Mouse (Mus musculus) cerebellum, adult 2 months (tissue): Measurements from ENCODE around the gene Map4k3. TPM values are rescaled to one million over a fixed set of nuclear protein-coding genes. Genes with fewer than 3 reads are reported as not detected.
A peak's percentile ranks its signal among the peaks of the same experiment; 100 is the strongest.
"Not testable (repeated sequence)": the region's sequence is repeated elsewhere in the genome, so short reads cannot be mapped to it uniquely, and the experiment has no call there.

Experiments
- DNase-seq, 2 experiments: peaks; one replicate each; pipeline ENCODE4 v3.0.0; 2021
- H3K27ac ChIP-seq: fragments of 200-500 bp; 2 replicates; pipeline ENCODE4 v1.5.1; 2012; ENCODE audit warnings: low read length, control low read depth, inconsistent platforms; ENCODE audit not compliant: insufficient read depth
- H3K27me3 ChIP-seq: fragments of 200-500 bp; 2 replicates; pipeline ENCODE4 v1.6.1; 2012; ENCODE audit warnings: inconsistent platforms, mild to moderate bottlenecking, low read length, moderate library complexity; ENCODE audit not compliant: control insufficient read depth, insufficient read depth
- H3K4me1 ChIP-seq: fragments of 200-500 bp; 2 replicates; pipeline ENCODE4 v1.6.1; 2011; ENCODE audit warnings: low read length; ENCODE audit not compliant: control insufficient read depth, insufficient read depth
- H3K4me3 ChIP-seq: fragments of 200-500 bp; replicated peaks from 2 replicates; pipeline ENCODE3; 2011; ENCODE audit warnings: mild to moderate bottlenecking, low read depth, low read length, control low read depth; ENCODE audit not compliant: insufficient read depth
- CTCF ChIP-seq: fragments of 200-500 bp; IDR thresholded peaks from 2 replicates; pipeline ENCODE4 v1.5.1; 2011; ENCODE audit warnings: low read depth, mild to moderate bottlenecking, control low read depth, low read length, moderate library complexity, borderline replicate concordance; ENCODE audit not compliant: insufficient read depth
- POLR2A ChIP-seq: fragments of 200-500 bp; IDR thresholded peaks from 2 replicates; pipeline ENCODE4 v1.6.1; 2011; ENCODE audit warnings: low read length, control low read depth, borderline replicate concordance; ENCODE audit not compliant: insufficient read depth
- WGBS: fragments of 180-500 bp; shearing (Covaris S2); methylation state at CpG from one replicate; pipeline ENCODE4 v1.1.7; 2018; 5-methylcytosine and 5-hydroxymethylcytosine counted together
- polyA plus RNA-seq: library from polyadenylated mRNA; depleted of rRNA; stranded (reverse); fragments of >200 nt; gene quantifications from 2 replicates; pipeline ENCODE4 v1.2.3, GENCODE M21; 2012

Gene Map4k3
- polyA plus RNA-seq, 1 experiment = 45.3 TPM

DNA sequence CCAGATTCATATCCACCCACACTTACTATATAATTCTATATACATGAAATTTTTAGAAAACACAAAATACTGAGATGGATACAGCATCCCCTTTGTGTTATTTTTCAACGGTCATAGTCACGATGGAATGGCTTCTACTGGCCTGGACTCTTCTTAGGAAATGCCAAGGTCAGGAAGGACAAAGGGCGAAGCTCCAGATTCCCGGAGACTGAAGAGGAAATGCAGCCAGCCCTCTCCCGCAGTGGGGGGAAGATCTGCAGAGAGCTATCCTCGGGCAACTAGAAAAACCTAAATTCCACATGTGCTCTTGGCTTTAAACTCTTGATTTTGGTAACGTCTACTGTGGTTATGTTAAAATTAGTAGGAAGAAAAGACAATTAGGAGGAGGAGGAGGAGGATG, 153.3 kb downstream of the Map4k3 start:
- no peaks in the 10 kb centered on the region for H3K4me1 ChIP-seq
- 48% methylated on average over 7 of the region's 7 CpGs for WGBS
- TF ChIP-seq POLR2A (no peak), CTCF (no peak)

DNA sequence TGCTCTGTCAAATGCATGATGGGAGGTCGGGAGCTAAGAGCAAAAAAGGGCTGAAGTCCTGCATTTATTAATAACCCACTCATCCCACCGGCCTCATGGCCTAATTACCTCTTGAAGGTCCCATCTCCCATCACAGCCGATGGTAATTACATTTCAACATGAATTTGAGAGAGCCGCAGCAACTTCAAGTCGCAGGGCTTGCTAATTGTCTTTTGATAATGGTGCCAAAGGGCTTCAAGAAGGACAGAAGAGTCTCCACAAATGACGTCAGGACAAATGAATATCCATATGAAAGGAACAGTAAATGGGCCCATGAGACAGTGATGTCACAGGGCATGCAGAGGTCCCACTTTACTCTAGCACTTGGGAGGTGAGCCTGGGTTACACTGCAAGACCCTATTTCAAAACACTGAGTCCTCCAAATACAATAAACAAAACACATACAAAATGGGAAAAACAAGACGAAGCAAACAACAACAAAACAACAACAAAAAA, 153.8 kb downstream of the Map4k3 start:
- H3K4me3 ChIP-seq = no peak overlapping the region
- no peaks in the 10 kb centered on the region for H3K4me1 ChIP-seq
- WGBS = 74% methylated on average over 7 of the region's 7 CpGs
- H3K27me3 ChIP-seq = no peaks in the 10 kb centered on the region
- no peak for DNase-seq
- TF ChIP-seq POLR2A (no peak), CTCF (no peak)
- no peak overlapping the region for H3K27ac ChIP-seq

More for the DNA sequence above, 153.3 kb downstream of the Map4k3 start:
- no peak for DNase-seq
- Histone ChIP-seq H3K4me3 (no peak overlapping the region), H3K27ac (no peak overlapping the region), H3K27me3 (no peaks in the 10 kb centered on the region)

DNA sequence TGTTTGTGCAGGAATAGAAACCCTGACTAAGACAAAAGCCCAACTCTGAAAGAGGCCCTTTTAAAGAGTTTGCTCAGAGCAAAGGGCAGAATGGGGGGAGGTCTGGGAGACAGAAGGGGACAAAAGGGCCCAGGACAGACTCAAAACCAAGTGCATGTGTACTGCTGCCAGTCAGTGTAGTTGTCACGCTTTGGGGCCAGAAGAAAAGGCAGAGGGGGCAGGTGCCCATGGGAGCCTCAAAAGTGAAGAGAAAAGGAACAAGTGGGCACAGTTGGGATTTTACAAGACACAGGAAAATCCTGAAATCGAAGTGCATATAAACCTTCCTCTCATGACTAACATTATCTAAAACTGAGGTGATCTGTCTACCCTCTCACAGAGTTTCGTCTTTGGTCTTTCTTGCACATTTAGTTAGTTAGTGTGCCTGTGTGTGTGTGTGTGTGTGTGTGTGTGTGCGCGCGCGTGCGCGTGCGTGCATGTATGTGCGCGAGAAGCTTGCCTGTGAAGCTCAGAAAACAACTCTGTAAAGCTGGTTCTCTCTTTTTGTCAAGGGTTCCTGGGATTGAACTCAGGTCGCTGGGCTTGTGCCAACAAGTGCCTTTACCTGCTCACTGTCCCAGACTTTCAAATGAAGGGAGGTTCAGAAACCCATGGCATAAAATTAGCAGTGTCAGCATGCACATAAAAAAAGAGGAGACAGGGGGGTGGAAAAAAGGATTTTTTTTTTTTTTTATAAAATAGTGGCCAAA, 155.9 kb downstream of the Map4k3 start:
- Histone ChIP-seq H3K27me3 (no peaks in the 10 kb centered on the region), H3K4me3 (no peak overlapping the region), H3K4me1 (no peaks in the 10 kb centered on the region), H3K27ac (no peak overlapping the region)
- TF ChIP-seq POLR2A (no peak), CTCF (no peak)
- 94% methylated on average over 13 of the region's 13 CpGs for WGBS
- no peak for DNase-seq

DNA sequence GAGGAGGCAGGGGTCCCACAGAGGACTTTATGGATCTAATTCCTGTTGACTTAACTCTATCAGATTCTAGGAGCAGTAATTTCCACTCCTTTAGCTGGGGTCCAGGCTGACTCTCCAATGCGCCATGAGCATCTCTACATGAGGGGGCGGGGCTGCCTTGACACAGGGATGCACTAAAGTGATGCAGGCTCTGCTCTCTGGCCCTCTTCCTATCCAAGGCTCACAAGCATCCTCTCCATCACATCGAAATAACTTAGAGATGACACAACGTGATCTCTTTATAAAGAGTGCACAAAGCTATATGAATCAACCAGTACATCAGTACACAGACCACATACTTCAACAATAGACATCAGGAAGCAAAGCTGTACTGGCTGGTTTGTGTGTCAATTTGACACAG, 156.8 kb downstream of the Map4k3 start:
- no peak overlapping the region for H3K27ac ChIP-seq
- TF ChIP-seq POLR2A = no peak
- TF ChIP-seq CTCF = no peak
- no peak for DNase-seq
- no peaks in the 10 kb centered on the region for H3K27me3 ChIP-seq
- H3K4me3 ChIP-seq = no peak overlapping the region
- 85% methylated on average over 4 of the region's 4 CpGs for WGBS
- H3K4me1 ChIP-seq = no peaks in the 10 kb centered on the region

DNA sequence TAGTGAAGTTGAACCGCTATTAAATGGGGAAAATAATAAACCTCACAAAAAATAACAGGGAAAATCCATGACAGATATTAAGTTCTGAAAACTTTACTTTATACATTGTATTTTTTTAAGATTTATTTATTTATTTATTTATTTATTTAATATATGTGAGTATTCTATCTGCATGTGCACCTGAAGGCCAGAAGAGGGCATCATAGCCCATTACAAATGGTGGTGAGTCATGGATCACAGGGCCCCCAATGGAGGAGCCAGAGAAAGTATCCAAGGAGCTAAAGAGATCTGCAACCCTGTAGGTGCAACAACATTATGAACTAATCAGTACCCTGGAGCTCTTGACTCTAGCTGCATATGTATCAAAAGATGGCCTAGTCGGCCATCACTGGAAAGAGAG, 158.6 kb downstream of the Map4k3 start:
- WGBS = 98% methylated on average over 1 of the region's 2 CpGs
- not testable (repeated sequence) for DNase-seq, H3K27me3 ChIP-seq, H3K27ac ChIP-seq, H3K4me1 ChIP-seq, H3K4me3 ChIP-seq

DNA sequence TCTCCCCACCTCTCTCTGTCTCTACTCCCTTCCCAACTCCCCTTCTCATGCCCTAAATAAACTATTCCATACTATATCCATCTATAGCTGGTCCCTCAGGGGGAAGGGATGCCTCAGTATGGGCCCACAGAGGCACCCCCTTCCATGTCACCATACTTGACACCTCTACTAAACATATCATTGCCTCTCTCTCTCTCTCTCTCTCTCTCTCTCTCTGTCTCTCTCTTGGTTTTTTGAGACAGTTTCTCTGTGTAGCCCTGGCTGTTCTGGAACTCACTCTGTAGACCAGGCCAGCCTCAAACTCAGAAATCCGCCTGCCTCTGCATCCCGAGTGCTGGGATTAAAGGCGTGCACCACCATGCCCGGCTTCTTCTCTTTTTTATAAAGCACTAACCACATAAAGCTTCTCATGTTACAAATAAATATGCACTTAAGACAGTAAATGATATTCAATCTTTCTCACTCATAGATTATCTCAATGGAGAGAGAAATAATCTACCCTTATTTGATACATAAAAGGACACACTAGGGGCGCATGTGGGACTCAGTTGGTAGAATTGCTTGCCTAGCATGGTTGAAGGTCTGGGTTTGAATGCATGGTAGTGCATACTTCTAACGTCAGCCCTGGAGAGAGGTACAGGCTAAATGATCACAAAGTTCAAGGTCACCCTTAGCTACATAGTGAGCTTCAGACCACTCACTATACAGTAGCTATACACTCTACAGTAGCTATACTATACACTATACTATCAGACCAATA, 159.3 kb downstream of the Map4k3 start:
- no peak overlapping the region for H3K27ac ChIP-seq
- H3K4me1 ChIP-seq = no peaks in the 10 kb centered on the region
- H3K27me3 ChIP-seq = no peaks in the 10 kb centered on the region
- H3K4me3 ChIP-seq = no peak overlapping the region
- no peak for DNase-seq
- TF ChIP-seq CTCF = no peak
- TF ChIP-seq POLR2A = no peak
- WGBS = 93% methylated on average over 6 of the region's 6 CpGs

DNA sequence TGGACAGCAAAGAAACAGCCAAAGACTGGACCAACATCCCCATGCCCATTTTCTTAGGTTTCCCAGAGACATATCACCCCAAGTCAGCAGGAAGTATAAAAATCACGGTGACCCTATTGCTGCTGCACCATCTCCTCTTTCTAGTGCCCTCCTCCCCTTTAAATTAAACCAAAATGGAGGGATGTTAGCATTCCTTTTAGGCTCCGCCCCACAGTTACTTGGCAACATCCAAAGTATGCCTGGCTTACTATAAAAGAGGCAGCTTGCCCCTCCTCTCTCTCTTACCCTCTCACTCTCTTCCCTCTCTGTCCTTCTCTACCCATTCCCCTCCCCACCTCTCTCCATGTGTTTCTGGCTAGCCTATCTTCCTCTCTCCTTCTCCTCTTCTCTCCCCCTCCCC, 159.8 kb downstream of the Map4k3 start:
- Histone ChIP-seq H3K4me1 (no peaks in the 10 kb centered on the region), H3K27ac (no peak overlapping the region), H3K27me3 (no peaks in the 10 kb centered on the region), H3K4me3 (no peak overlapping the region)
- DNase-seq = no peak
- WGBS = 81% methylated on average over 2 of the region's 2 CpGs
- TF ChIP-seq POLR2A = no peak

DNA sequence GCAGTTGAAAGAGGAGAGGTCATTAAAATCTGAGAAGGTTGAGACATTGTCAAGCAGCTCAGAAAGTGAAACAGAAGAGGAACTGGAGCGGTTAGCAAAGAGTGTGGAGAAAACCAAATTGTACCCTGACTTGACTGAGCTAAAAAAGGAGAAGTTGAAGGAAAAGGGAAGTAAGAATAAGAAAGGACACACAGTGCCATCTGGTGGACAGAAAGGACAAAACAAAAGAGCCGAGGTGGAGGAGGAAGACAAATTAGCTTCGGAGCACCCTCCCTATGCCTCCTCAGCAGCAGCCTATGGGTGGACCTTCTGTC, 163.7 kb downstream of the Map4k3 start:
- Histone ChIP-seq H3K27me3 (no peaks in the 10 kb centered on the region), H3K27ac (no peak overlapping the region), H3K4me1 (no peaks in the 10 kb centered on the region), H3K4me3 (no peak overlapping the region)
- no peak for DNase-seq
- TF ChIP-seq POLR2A = no peak
- peak; percentile 19; the same call in 1 of the 2 replicates for TF ChIP-seq CTCF
- 44% methylated on average over 3 of the region's 3 CpGs for WGBS

DNA sequence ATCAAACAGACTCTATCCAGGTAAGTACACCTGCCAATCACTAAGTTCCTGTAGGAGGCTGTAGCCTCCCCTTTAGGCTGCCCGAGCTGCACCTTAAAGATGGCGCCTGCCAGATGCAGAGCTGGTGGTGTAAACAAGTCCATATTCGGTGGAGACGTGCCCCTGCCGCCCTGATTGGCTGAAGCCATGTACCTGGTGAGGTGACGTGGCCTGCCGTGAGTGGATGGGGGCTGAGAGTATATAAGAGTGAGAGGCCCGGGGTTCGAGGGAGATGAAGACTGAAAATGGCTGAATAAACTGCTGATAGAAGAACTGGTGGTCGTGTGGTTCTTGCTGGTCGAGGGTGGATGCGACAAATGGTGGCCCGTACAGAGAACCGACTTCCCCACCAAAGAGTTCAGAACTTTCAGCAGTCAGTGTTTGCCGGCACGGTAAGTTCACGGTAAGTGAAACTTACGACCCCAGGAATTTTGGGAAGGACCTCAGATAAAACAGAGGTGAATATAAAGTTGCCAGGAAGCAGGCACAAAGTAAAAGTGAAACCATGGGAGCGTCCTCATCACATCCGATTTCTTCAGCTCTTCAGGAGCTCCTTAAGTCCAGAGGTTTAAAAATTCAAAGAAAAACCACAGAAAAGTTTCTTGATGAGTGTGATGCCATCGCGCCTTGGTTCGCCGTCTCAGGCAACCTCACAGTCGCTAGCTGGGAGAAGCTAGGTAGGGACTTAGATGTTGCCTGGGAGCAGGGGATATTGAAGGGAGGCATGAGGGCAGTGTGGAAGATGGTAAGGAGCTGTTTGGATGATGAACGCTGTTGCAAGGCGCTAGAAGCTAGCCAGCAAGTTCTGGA, 164.3 kb downstream of the Map4k3 start:
- not testable (repeated sequence) for DNase-seq, H3K4me1 ChIP-seq, H3K27ac ChIP-seq, H3K27me3 ChIP-seq, H3K4me3 ChIP-seq
- WGBS = 96% methylated on average over 27 of the region's 27 CpGs
